Mouse (Mus musculus): ENCODE measurements around the gene Gm11114. TPM values are rescaled to one million over a fixed set of nuclear protein-coding genes. Genes with fewer than 3 reads are reported as not detected.

The Gm11114 gene
- total RNA-seq (2021): not detected
- long read RNA-seq, experiment 1: 0 reads
- long read RNA-seq, experiment 2: 0 reads

GRCm38 (mm10) chr9:85312473-85312872, at the start of gene Gm11114:
TSS of gene Gm11114 (plus strand) at chr9:85312773.
- no peak for DNase-seq

GRCm38 (mm10) chr9:85266847-85267246, 45.7 kb upstream of the Gm11114 start:
- no peak for DNase-seq

DNA sequence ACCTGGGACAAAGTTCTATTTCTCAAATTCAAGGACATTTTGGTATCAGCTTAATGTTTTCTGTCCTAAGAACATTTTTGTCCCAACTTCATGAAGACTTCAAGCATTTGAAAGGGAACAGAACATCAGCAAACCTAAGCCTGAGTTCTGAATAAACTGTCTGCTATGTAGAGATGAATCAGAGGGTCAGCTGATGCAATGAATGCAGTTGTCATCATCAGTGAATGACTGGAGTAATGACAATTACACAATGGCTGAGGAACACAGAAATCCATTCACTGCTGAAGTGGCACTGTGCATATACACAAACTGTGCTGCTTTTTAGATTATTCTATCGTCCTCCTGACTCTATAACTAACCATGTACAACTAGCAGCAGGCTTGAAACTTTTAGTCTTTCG, 38.5 kb upstream of the Gm11114 start:
- DNase-seq: no peak

DNA sequence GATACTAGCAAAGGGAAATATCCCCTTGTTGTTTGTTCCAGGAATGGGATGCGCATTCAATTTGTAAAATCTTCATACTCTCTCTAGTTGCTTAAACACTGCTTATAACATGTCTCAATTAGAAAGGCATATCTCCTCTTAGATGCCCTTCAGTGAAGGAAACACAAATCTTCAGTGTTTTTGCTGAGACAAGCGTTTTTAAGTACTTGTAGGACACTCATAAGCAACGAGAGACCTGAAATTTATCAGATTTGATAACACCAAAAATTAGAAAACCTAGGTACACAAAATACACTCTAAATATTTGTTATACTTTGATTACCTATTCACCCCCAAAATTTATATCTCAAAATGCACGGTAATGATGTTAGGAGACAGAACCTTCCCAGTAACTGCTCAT, 9.7 kb upstream of the Gm11114 start:
- DNase-seq: no peak

DNA sequence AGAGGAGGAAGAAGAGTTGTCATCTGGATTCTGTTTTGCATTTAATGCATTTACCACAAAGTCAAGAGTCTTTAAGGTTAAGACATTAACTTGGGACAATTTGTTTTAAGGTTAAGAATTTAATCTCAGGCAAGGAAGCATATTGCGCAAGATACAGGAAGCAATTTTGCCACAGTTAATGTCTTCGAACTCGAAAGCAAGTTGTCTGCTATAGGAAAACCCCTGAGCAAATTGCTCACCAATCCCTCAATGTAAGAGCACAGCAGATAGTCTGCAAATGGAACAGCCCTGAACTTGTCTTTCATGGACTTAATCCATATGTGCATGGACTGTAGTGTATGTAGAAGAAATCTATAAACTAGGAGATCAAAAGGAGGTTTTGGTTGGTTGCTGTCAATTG, 9.2 kb upstream of the Gm11114 start:
- DNase-seq: no peak

DNA sequence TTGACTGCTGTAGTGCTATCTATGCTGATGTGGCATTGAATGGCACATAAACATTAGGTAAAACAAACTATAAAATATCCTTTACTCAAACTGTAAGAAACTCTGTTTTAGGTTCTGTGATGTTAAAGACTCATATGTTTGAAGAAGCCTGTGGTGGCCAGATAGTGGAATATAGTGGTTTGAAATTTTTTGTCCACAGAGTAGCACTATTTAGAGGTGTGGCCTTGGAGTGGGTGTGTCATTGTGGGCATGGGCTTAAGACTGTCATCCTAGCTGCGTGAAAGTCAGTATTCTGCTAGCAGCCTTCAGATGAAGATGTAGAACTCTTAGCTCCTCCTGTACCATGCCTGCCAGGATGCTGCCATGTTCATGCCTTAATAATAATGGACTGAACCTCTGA, 3.5 kb downstream of the Gm11114 start:
- DNase-seq: no peak

- DNase-seq: no peak
These were observed 7.8 kb downstream of the Gm11114 start for GRCm38 (mm10) chr9:85320167-85320951.

DNA sequence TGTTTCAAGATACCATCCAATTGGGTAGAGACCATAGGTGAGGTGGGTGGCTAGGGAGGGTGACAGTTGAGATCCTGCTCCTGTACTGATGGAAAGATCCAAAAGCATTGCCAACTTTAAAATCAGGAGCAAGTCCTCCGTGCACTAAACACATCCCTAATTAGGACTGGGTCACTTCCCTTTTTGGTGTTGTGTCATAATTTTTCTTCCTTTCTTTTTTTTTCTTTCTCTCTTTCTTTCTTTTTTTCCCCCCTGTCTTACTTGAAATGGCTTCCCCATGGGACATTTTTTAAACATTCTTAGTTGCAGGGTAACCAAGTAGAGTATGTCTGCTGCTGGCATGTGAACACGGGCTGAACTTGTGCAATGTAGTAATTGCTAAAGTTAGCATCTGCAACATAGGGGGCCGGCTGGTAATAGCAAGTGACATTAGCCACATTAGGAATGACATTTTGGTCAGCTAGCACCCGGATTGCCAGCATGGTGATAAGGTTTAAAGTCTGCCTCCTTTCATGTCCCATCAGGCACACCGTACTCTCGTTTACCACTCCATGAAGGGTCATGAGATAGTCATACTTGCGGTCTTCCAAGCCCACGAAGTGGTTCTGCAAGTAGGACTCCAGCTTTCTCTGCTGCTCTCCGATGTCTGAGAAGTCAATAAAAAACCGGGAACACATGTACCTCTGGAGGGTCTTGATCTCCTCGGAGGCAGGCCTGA, 11.7 kb downstream of the Gm11114 start:
- peak; percentile 49 to 64 for DNase-seq

DNA sequence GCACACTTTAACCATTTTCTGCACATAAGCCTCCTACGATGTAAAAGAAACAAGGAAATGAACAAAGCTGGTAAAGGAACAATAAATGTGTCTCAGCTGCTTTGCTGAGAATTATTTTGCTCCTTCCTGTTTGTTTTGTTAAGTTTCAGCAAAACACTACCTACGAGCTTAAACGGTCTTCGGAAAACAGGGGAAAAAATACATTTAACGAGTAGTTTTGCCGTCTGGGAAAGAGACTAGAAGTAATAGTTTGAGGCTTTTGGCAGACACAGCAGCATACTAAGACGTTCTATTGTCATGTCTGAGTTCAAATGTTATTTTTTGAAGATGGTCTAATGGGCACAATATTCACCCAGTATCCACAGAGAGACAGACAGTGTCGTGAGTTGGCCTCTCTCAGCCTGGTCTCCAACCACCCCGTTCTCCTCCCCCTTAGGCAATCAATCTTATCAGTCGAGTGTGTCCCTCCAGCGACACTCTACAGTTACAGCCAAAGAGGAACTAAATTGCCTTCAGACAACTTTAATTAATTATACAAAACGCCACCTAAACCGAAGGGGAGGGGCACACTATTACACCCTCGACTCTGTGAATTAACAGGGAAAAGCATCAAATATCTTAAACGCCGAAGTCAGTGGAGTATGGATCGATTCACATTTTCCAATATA, 12.8 kb downstream of the Gm11114 start:
- peak; percentile 17 to 64 for DNase-seq

- peak; percentile 66 to 81 for DNase-seq
These were observed 14.0 kb downstream of the Gm11114 start for GRCm38 (mm10) chr9:85326292-85327241.

- DNase-seq: peak; percentile 89 to 92
These were observed 15.0 kb downstream of the Gm11114 start, which contains the start of gene Tent5a for GRCm38 (mm10) chr9:85327242-85328211. TSS of gene Tent5a (minus strand) at chr9:85327348.

- DNase-seq: peak; percentile 89 to 96
These were observed 15.7 kb downstream of the Gm11114 start for GRCm38 (mm10) chr9:85328259-85328658.

DNA sequence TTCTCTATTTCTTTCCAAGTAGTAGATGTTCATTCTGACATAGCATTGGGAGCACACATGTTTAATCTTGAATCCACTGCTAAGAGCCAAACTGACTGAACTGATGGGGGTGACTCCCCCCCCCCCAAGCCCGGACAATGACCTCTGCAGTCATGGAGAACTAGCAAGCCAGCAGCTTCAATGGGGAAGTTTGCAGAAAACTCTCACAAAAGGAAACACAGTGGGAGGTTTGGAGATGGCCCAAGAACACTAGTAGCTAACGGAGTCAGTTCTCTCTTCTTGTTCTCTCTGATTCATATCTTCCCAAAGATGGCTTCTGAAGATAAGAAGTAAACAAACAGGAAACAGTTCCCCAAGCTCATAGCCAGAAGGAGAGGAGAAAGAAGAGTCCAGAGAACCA, 18.9 kb downstream of the Gm11114 start:
- peak; percentile 20 to 61 for DNase-seq

DNA sequence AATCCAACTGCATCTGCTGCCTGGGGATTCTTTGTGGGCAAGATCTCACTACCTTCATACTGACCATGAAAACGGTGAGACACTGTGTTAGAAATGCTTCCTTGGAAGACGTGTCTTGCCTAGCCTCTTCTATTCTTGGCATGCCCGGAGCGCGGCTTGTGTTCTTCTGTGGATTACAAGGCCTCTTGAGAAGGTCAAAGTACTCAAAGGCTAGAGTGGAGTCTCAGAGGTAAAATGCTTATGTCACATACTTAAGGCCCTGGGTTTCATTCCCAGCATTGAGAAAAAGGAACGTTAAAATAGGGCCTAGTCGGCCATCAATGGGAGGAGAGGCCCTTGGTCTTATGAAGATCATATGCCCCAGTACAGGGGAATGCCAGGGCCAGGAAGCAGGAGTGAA, 23.5 kb downstream of the Gm11114 start:
- DNase-seq: no peak

GRCm38 (mm10) chr9:85340303-85340702, 27.7 kb downstream of the Gm11114 start:
- DNase-seq: peak in 1 of 2 experiments; percentile 55

- DNase-seq: peak; percentile 29 to 50
These were observed 30.6 kb downstream of the Gm11114 start for GRCm38 (mm10) chr9:85342892-85343785.

DNA sequence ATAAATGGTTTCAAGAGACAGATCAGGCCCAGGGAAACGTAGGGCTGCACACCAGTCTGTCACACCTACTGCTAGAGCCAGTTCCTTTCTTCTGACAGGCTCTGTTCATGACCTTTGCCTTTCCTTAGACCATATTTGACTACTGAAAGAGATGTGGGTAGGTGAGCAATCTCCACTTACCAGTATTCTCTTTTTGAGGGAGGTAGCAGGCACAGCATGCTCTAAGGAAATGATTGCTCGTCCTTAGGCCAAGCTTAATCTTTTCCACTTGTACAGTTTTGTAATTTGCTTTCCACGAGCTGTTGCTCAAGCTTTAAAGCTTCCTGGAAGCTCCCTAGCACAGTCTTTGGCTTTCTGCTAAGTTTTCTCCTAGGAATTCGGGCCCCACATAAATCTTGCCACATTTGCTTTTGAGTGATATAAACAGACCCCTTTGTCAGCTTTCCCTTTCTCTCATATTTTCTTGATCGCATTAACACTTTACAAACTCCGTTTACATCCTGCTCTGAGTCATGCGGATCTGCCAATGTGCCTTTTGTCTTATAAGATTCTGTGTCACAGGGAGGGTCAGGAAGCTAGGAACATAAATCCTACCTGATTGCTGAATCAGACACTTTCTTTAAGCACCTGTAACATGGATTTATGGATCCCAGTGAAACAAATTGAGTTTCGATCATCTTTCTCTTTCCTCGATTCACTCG, 35.4 kb downstream of the Gm11114 start:
- DNase-seq: no peak

- DNase-seq: no peak
These were observed 43.0 kb downstream of the Gm11114 start for GRCm38 (mm10) chr9:85355559-85355958.
